Mouse (Mus musculus): ENCODE data around the gene Bank1. TPM values are rescaled to one million over a fixed set of nuclear protein-coding genes. Genes with fewer than 3 reads are reported as not detected.
A peak's percentile ranks its signal among the peaks of the same experiment; 100 is the strongest.

The Bank1 gene
- total RNA-seq, 2 experiments from 2014 or later, result 0.62 to 0.88 TPM

GRCm38 (mm10) chr3:136109411-136110139, 216.3 kb downstream of the Bank1 start:
- no peak for DNase-seq (ENCODE audit: low spot score in 2 of 2)

GRCm38 (mm10) chr3:136106452-136106851, 219.4 kb downstream of the Bank1 start:
- no peak for DNase-seq (ENCODE audit: low spot score in 2 of 2)

- no peak for DNase-seq (ENCODE audit: low spot score in 2 of 2)
Measured at GRCm38 (mm10) chr3:136103339-136103738, 222.5 kb downstream of the Bank1 start.

GRCm38 (mm10) chr3:136100973-136101500, 224.8 kb downstream of the Bank1 start:
- no peak for DNase-seq (ENCODE audit: low spot score in 2 of 2)

- no peak for DNase-seq (ENCODE audit: low spot score in 2 of 2)
Measured at GRCm38 (mm10) chr3:136100292-136100691, 225.6 kb downstream of the Bank1 start.

- no peak for DNase-seq (ENCODE audit: low spot score in 2 of 2)
Measured at GRCm38 (mm10) chr3:136086948-136087660, 238.8 kb downstream of the Bank1 start.

GRCm38 (mm10) chr3:136086431-136086830, 239.4 kb downstream of the Bank1 start:
- DNase-seq (ENCODE audit: low spot score in 2 of 2), result no peak

GRCm38 (mm10) chr3:136085077-136085476, 240.8 kb downstream of the Bank1 start:
- no peak for DNase-seq (ENCODE audit: low spot score in 2 of 2)

- DNase-seq (ENCODE audit: low spot score in 2 of 2), result peak in 1 of 2 experiments; percentile 15
Measured at GRCm38 (mm10) chr3:136084066-136084465, 241.8 kb downstream of the Bank1 start.

- DNase-seq (ENCODE audit: low spot score in 2 of 2), result no peak
Measured at GRCm38 (mm10) chr3:136081264-136081663, 244.6 kb downstream of the Bank1 start.

- DNase-seq (ENCODE audit: low spot score in 2 of 2), result no peak
Measured at GRCm38 (mm10) chr3:136078535-136078934, 247.3 kb downstream of the Bank1 start.

- DNase-seq (ENCODE audit: low spot score in 2 of 2), result no peak
Measured at GRCm38 (mm10) chr3:136070394-136070793, 255.5 kb downstream of the Bank1 start.

GRCm38 (mm10) chr3:136061907-136062306, 264.0 kb downstream of the Bank1 start:
- DNase-seq (ENCODE audit: low spot score in 2 of 2), result no peak

- DNase-seq (ENCODE audit: low spot score in 2 of 2), result no peak
Measured at GRCm38 (mm10) chr3:136050635-136051034, 275.2 kb downstream of the Bank1 start.

- no peak for DNase-seq (ENCODE audit: low spot score in 2 of 2)
Measured at GRCm38 (mm10) chr3:136050215-136050614, 275.7 kb downstream of the Bank1 start.

- no peak for DNase-seq (ENCODE audit: low spot score in 2 of 2)
Measured at GRCm38 (mm10) chr3:136048026-136048425, 277.8 kb downstream of the Bank1 start.

- no peak for DNase-seq (ENCODE audit: low spot score in 2 of 2)
Measured at GRCm38 (mm10) chr3:136045381-136045780, 280.5 kb downstream of the Bank1 start.

GRCm38 (mm10) chr3:136040041-136040440, 285.8 kb downstream of the Bank1 start:
- no peak for DNase-seq (ENCODE audit: low spot score in 2 of 2)

- DNase-seq (ENCODE audit: low spot score in 2 of 2), result no peak
Measured at GRCm38 (mm10) chr3:136039446-136039845, 286.4 kb downstream of the Bank1 start.

- DNase-seq (ENCODE audit: low spot score in 2 of 2), result no peak
Measured at GRCm38 (mm10) chr3:136037254-136037653, 288.6 kb downstream of the Bank1 start.

GRCm38 (mm10) chr3:136035784-136036183, 290.1 kb downstream of the Bank1 start:
- DNase-seq (ENCODE audit: low spot score in 2 of 2), result no peak

GRCm38 (mm10) chr3:136024876-136025275, 301.0 kb downstream of the Bank1 start:
- DNase-seq (ENCODE audit: low spot score in 2 of 2), result no peak

Data from gastrocnemius, postnatal 4 days (tissue).